Mouse (Mus musculus) liver, embryonic 15.5 days (tissue): ENCODE measurements at regions not wholly inside any gene's neighbourhood (a gene's known extent, or its start where the extent isn't known, plus 50 kb on each side); places are given as distances from the start of the nearest gene placed in this dataset.

Source experiments
- ATAC-seq: fragments of 200-750 bp; cut with Nextera tagmentation; 2 replicates; pipeline ENCODE4 v1.8.0; 2017; ENCODE audit warnings: moderate number of reproducible peaks, mild to moderate bottlenecking, moderate library complexity; ENCODE audit not compliant: insufficient read depth
- H3K27ac ChIP-seq: fragments of 300-500 bp; sonication (generic); replicated peaks from 2 replicates; pipeline ENCODE4 v1.5.1; 2015; ENCODE audit warnings: mild to moderate bottlenecking, inconsistent platforms
- H3K27me3 ChIP-seq: fragments of 300-500 bp; sonication (generic); 2 replicates; pipeline ENCODE4 v1.6.1; 2015; ENCODE audit warnings: mild to moderate bottlenecking, inconsistent platforms
- H3K36me3 ChIP-seq: fragments of 300-500 bp; sonication (generic); replicated peaks from 2 replicates; pipeline ENCODE4 v1.6.1; 2015; ENCODE audit warnings: moderate library complexity, mild to moderate bottlenecking, inconsistent platforms
- H3K4me1 ChIP-seq: fragments of 300-500 bp; sonication (generic); replicated peaks from 2 replicates; pipeline ENCODE4 v1.6.1; 2015; ENCODE audit warnings: inconsistent platforms
- H3K4me2 ChIP-seq: fragments of 300-500 bp; sonication (generic); 2 replicates; pipeline ENCODE4 v1.6.1; 2015; ENCODE audit warnings: moderate library complexity, mild to moderate bottlenecking, inconsistent platforms
- H3K4me3 ChIP-seq: fragments of 300-500 bp; sonication (generic); replicated peaks from 2 replicates; pipeline ENCODE4 v1.5.1; 2015; ENCODE audit warnings: mild to moderate bottlenecking, inconsistent platforms
- H3K9ac ChIP-seq: fragments of 300-500 bp; sonication (generic); 2 replicates; pipeline ENCODE4 v1.6.1; 2015; ENCODE audit warnings: moderate library complexity, mild to moderate bottlenecking, inconsistent platforms
- H3K9me3 ChIP-seq: fragments of 300-500 bp; sonication (generic); replicated peaks from 2 replicates; pipeline ENCODE4 v1.6.1; 2016; ENCODE audit warnings: inconsistent platforms
- WGBS: fragments of 180-500 bp; shearing (Covaris S2); methylation state at CpG from one replicate; pipeline ENCODE4 v1.1.7; 2015; ENCODE audit warnings: mixed read lengths; ENCODE audit not compliant: insufficient replicate concordance; 5-methylcytosine and 5-hydroxymethylcytosine counted together

- no peaks in the 10 kb centered on the region for H3K4me1 ChIP-seq
- H3K27ac ChIP-seq, result no peak overlapping the region
- no peak overlapping the region for H3K4me3 ChIP-seq
- no peak overlapping the region for H3K4me2 ChIP-seq
- no peaks in the 10 kb centered on the region for H3K9me3 ChIP-seq
- H3K36me3 ChIP-seq, result no peaks in the 10 kb centered on the region
- 54% methylated on average over 2 of the region's 2 CpGs for WGBS
- no peak for ATAC-seq
- H3K27me3 ChIP-seq, result no peaks in the 10 kb centered on the region
- no peak overlapping the region for H3K9ac ChIP-seq
Observed at GRCm38 (mm10) chr7:95974085-95974484, 197.0 kb upstream of the Tenm4 start.

- Histone ChIP-seq H3K36me3 (no peaks in the 10 kb centered on the region), H3K4me3 (no peak overlapping the region), H3K4me2 (no peak overlapping the region), H3K9me3 (no peaks in the 10 kb centered on the region), H3K9ac (no peak overlapping the region), H3K4me1 (no peaks in the 10 kb centered on the region), H3K27me3 (no peaks in the 10 kb centered on the region), H3K27ac (no peak overlapping the region)
- WGBS, result 54% methylated on average over 10 of the region's 10 CpGs
- no peak for ATAC-seq
Observed at GRCm38 (mm10) chr7:95991250-95992032, 179.6 kb upstream of the Tenm4 start.

- no peak overlapping the region for H3K9ac ChIP-seq
- H3K27me3 ChIP-seq, result no peaks in the 10 kb centered on the region
- H3K9me3 ChIP-seq, result no peaks in the 10 kb centered on the region
- no peak for ATAC-seq
- H3K4me3 ChIP-seq, result no peak overlapping the region
- 49% methylated on average over 3 of the region's 3 CpGs for WGBS
- no peak overlapping the region for H3K4me2 ChIP-seq
- no peaks in the 10 kb centered on the region for H3K36me3 ChIP-seq
- H3K27ac ChIP-seq, result no peak overlapping the region
- no peaks in the 10 kb centered on the region for H3K4me1 ChIP-seq
Observed at GRCm38 (mm10) chr7:95992033-95992516, 179.0 kb upstream of the Tenm4 start.

GRCm38 (mm10) chr7:95992521-95992920 lies 178.5 kb upstream of the Tenm4 start:
- Histone ChIP-seq H3K4me3 (no peak overlapping the region), H3K4me2 (no peak overlapping the region), H3K36me3 (no peaks in the 10 kb centered on the region), H3K9me3 (no peaks in the 10 kb centered on the region), H3K27me3 (no peaks in the 10 kb centered on the region), H3K4me1 (no peaks in the 10 kb centered on the region), H3K27ac (no peak overlapping the region), H3K9ac (no peak overlapping the region)
- 56% methylated on average over 3 of the region's 3 CpGs for WGBS
- no peak for ATAC-seq

DNA sequence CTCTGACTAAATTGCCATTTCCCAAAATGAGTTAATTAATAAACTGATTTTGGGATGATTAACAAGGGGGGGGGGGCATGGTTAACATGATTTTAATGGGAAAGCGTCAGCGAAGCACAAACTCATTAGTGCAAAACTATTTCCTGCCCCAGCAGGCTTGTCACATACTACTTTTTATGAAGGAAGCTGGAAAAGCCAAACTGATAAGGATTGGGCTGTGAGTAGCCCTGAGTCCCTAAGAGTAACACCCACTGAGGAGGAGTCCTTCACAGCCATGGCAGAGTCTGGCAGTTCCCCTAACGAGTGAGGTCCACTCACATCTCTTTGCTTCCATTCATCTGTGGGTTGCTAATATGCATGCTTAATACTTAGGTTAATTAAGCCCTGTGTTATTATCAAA lies 173.9 kb upstream of the Tenm4 start:
- no peak for ATAC-seq
- 57% methylated on average over 3 of the region's 3 CpGs for WGBS
- H3K36me3 ChIP-seq, result no peaks in the 10 kb centered on the region

DNA sequence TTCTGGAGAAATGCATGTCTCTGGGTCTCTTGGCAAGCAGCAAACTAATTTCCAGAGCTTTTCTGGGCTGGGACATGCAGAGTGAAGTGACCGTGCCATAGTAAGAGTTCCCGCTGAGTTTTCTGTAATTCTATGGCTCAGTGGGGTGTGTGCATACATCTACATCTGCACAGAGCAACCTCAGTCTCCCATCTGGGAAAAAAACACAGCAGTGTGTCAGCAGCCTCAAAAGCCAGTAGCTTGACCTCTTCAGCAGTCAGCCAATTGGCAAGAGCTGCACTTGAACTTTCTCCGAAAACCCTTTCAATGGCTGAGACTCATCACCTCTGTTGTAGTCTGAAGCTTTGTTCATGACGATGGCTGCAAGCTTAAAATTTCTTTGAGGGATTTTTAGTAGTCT lies 171.9 kb upstream of the Tenm4 start:
- no peak overlapping the region for H3K9ac ChIP-seq
- H3K9me3 ChIP-seq, result no peaks in the 10 kb centered on the region
- WGBS, result 64% methylated on average over 4 of the region's 4 CpGs
- no peak overlapping the region for H3K27ac ChIP-seq
- ATAC-seq, result no peak
- H3K4me3 ChIP-seq, result no peak overlapping the region
- H3K4me2 ChIP-seq, result no peak overlapping the region
- H3K27me3 ChIP-seq, result no peaks in the 10 kb centered on the region
- H3K4me1 ChIP-seq, result no peaks in the 10 kb centered on the region
- no peaks in the 10 kb centered on the region for H3K36me3 ChIP-seq

More for the DNA sequence above, 173.9 kb upstream of the Tenm4 start:
- Histone ChIP-seq H3K4me1 (no peaks in the 10 kb centered on the region), H3K27me3 (no peaks in the 10 kb centered on the region), H3K4me3 (no peak overlapping the region), H3K4me2 (no peak overlapping the region), H3K9ac (no peak overlapping the region), H3K27ac (no peak overlapping the region), H3K9me3 (no peaks in the 10 kb centered on the region)

GRCm38 (mm10) chr7:96002401-96002800 lies 168.6 kb upstream of the Tenm4 start:
- no peak overlapping the region for H3K27ac ChIP-seq
- H3K4me3 ChIP-seq, result no peak overlapping the region
- H3K9ac ChIP-seq, result no peak overlapping the region
- H3K9me3 ChIP-seq, result no peaks in the 10 kb centered on the region
- ATAC-seq, result no peak
- no peaks in the 10 kb centered on the region for H3K36me3 ChIP-seq
- H3K4me1 ChIP-seq, result no peaks in the 10 kb centered on the region
- 51% methylated on average over 5 of the region's 5 CpGs for WGBS
- H3K27me3 ChIP-seq, result no peaks in the 10 kb centered on the region
- H3K4me2 ChIP-seq, result no peak overlapping the region

DNA sequence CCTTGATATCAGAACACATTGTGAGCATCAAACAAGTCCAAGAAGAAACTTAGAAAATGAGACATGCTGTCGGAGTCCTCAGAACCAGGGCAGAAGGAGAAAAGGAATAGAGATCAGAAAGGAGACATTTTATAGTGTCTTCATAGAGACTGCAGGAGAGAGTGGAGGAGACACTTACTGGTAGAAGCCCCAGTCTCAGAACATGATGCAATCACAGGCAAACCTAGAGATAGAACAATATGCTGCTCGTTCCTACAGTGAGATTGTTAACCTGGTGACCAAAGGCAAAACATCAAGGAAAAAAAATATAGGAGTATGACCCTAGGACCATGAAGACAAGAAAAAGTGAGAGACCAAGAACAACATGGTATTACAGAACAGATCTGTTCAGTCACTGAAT lies 164.7 kb upstream of the Tenm4 start:
- Histone ChIP-seq H3K9me3 (no peaks in the 10 kb centered on the region), H3K4me1 (no peaks in the 10 kb centered on the region), H3K27me3 (no peaks in the 10 kb centered on the region), H3K27ac (no peak overlapping the region), H3K4me2 (no peak overlapping the region), H3K36me3 (no peaks in the 10 kb centered on the region), H3K4me3 (no peak overlapping the region), H3K9ac (no peak overlapping the region)
- WGBS, result 67% methylated on average over 2 of the region's 2 CpGs
- no peak for ATAC-seq

GRCm38 (mm10) chr7:96013008-96013407 lies 158.0 kb upstream of the Tenm4 start:
- 57% methylated on average over 5 of the region's 5 CpGs for WGBS
- H3K4me2 ChIP-seq, result no peak overlapping the region
- ATAC-seq, result no peak
- H3K4me3 ChIP-seq, result no peak overlapping the region
- H3K4me1 ChIP-seq, result no peaks in the 10 kb centered on the region
- no peak overlapping the region for H3K9ac ChIP-seq
- no peaks in the 10 kb centered on the region for H3K27me3 ChIP-seq
- H3K36me3 ChIP-seq, result no peaks in the 10 kb centered on the region
- H3K9me3 ChIP-seq, result no peaks in the 10 kb centered on the region
- H3K27ac ChIP-seq, result no peak overlapping the region

- no peaks in the 10 kb centered on the region for H3K36me3 ChIP-seq
- H3K4me1 ChIP-seq, result no peaks in the 10 kb centered on the region
- no peak for ATAC-seq
- no peak overlapping the region for H3K4me2 ChIP-seq
- no peak overlapping the region for H3K4me3 ChIP-seq
- WGBS, result 55% methylated on average over 6 of the region's 6 CpGs
- no peak overlapping the region for H3K27ac ChIP-seq
- H3K9me3 ChIP-seq, result no peaks in the 10 kb centered on the region
- no peaks in the 10 kb centered on the region for H3K27me3 ChIP-seq
- H3K9ac ChIP-seq, result no peak overlapping the region
Observed at GRCm38 (mm10) chr7:96017112-96017884, 153.7 kb upstream of the Tenm4 start.

- Histone ChIP-seq H3K9ac (no peak overlapping the region), H3K4me1 (no peaks in the 10 kb centered on the region), H3K36me3 (no peaks in the 10 kb centered on the region), H3K27me3 (no peaks in the 10 kb centered on the region), H3K9me3 (no peaks in the 10 kb centered on the region; the same call in 1 of the 2 replicates), H3K27ac (no peak overlapping the region), H3K4me2 (no peak overlapping the region), H3K4me3 (no peak overlapping the region)
- ATAC-seq, result no peak
- 74% methylated on average over 3 of the region's 3 CpGs for WGBS
Observed at GRCm38 (mm10) chr7:96024048-96024447, 147.0 kb upstream of the Tenm4 start.
